8 mouse cellular contexts compared by ENCODE assay signal in genomic region chr7:141481498-141482401, GRCm38 (mm10). TPM values are rescaled to one million over a fixed set of nuclear protein-coding genes. Genes with fewer than 3 reads are reported as not detected.
DNase-seq lines count a peak whose midpoint lies in the region; ATAC-seq and TF ChIP-seq lines count a peak whose summit lies in the region.

No protein-coding gene starts in this region.

- TF ChIP-seq POLR2A in heart, adult 2 months (IDR thresholded peaks at IDR 0.05; ENCODE audit: insufficient read depth, low read depth, low read length), result no peak

- no peaks in the 10 kb centered on the region for H3K9me3 ChIP-seq in kidney, embryonic 15.5 days (replicated peaks)
- H3K9me3 ChIP-seq in lung, embryonic 16.5 days (ENCODE audit: control insufficient read depth, low read length), result no peaks in the 10 kb centered on the region

- H3K4me1 ChIP-seq in heart, adult 2 months (ENCODE audit: control insufficient read depth, insufficient read depth, low read length), result peaks cover 31% of the 10 kb centered on the region
- peaks cover 52% of the 10 kb centered on the region for H3K4me1 ChIP-seq in kidney, embryonic 15.5 days
- H3K4me1 ChIP-seq in lung, embryonic 16.5 days (replicated peaks; ENCODE audit: control insufficient read depth, insufficient read depth, low read length), result peaks cover 38% of the 10 kb centered on the region

- H3K79me2 ChIP-seq in heart, adult 2 months (replicated peaks; ENCODE audit: control insufficient read depth, insufficient read depth, low read length), result 0 out of 2 replicates have a peak, but pooled peaks cover 2% of the 10 kb centered on the region

- H3K4me3 ChIP-seq in heart, adult 2 months, result peak overlapping the region; percentile 48
- H3K4me3 ChIP-seq in kidney, embryonic 15.5 days (replicated peaks), result peak overlapping the region; percentile 64
- H3K4me3 ChIP-seq in lung, embryonic 16.5 days (ENCODE audit: low read length), result peak overlapping the region; percentile 57

- peak; percentile 69 for TF ChIP-seq CTCF in heart, adult 2 months (IDR thresholded peaks at IDR 0.05)

- peak overlapping the region; percentile 99 for H3K4me2 ChIP-seq in kidney, embryonic 15.5 days
- peak overlapping the region; percentile 98 for H3K4me2 ChIP-seq in lung, embryonic 16.5 days (ENCODE audit: low read depth, low read length)

- H3K27me3 ChIP-seq in heart, adult 2 months (ENCODE audit: control insufficient read depth, insufficient read depth, low read length), result no peaks in the 10 kb centered on the region
- peaks cover 16% of the 10 kb centered on the region for H3K27me3 ChIP-seq in kidney, embryonic 15.5 days
- peaks cover 4% of the 10 kb centered on the region for H3K27me3 ChIP-seq in lung, embryonic 16.5 days (ENCODE audit: control insufficient read depth, insufficient read depth, low read depth, low read length)

- WGBS in heart, adult 2 months, result 5% methylated on average over 76 of the region's 81 CpGs
- WGBS in kidney, embryonic 15.5 days, result under 1% methylated on average over 71 of the region's 81 CpGs
- under 1% methylated on average over 71 of the region's 81 CpGs for WGBS in lung, embryonic 16.5 days

- H3K27ac ChIP-seq in heart, adult 2 months, result no peak overlapping the region; the same call in 1 of the 2 replicates
- H3K27ac ChIP-seq in kidney, embryonic 15.5 days, result no peak overlapping the region
- no peak overlapping the region for H3K27ac ChIP-seq in lung, embryonic 16.5 days (ENCODE audit: low read length)

- peak; percentile 53 for DNase-seq in thymus, postnatal 14 days
- no peak for DNase-seq in thymus, postnatal 0 days (ENCODE audit: low spot score)
- DNase-seq in cerebellum, postnatal 10 days, result peak; percentile 94 to 96
- DNase-seq in heart, adult 2 months, result peak; percentile 60 to 67
- DNase-seq in retina, embryonic 14.5 days (ENCODE audit: low spot score), result peak; percentile 75
- DNase-seq in thymus, adult 18-20 months, result no peak

- H3K9ac ChIP-seq in heart, adult 2 months (ENCODE audit: low read depth, low read length), result peak overlapping the region; percentile 66
- peak overlapping the region; percentile 55 for H3K9ac ChIP-seq in kidney, embryonic 15.5 days
- H3K9ac ChIP-seq in lung, embryonic 16.5 days (ENCODE audit: low read length), result peak overlapping the region; percentile 65

- ATAC-seq in kidney, embryonic 15.5 days (replicated peaks; ENCODE audit: low FRiP score), result no peak
- 0 out of 2 replicates have a peak, but pooled peaks have one; percentile 9 for ATAC-seq in lung, embryonic 16.5 days (ENCODE audit: low read depth)

- H3K36me3 ChIP-seq in heart, adult 2 months (ENCODE audit: control insufficient read depth, insufficient read depth, low read length), result no peaks in the 10 kb centered on the region
- H3K36me3 ChIP-seq in kidney, embryonic 15.5 days, result 0 out of 2 replicates have a peak, but pooled peaks cover 4% of the 10 kb centered on the region
- no peaks in the 10 kb centered on the region for H3K36me3 ChIP-seq in lung, embryonic 16.5 days (ENCODE audit: control insufficient read depth, insufficient read depth, low read length)

- no peak for TF ChIP-seq EP300 in heart, adult 2 months (IDR thresholded peaks at IDR 0.05; ENCODE audit: insufficient read depth, low read depth, low read length)

- intact Hi-C loops in heart, adult 2 months (cut with DNase I), result loop anchor here (1.0 to 5.0 kb wide), 2 partner anchors 44 to 131 kb away; no protein-coding TSS in a partner anchor

RNA-seq across cellular contexts. Expression of gene Tspan4, which starts 6.7 kb away (rescaled TPM):
- polyA plus RNA-seq in thymus, postnatal 0 days (2015; fragmentation: Nextera tagmentation; extraction: Ambion mirVana), result 24.7 and 28.5 TPM in 2 replicates
- total RNA-seq in heart, adult 2 months (2021), result 10 to 100 TPM; 17.1 to 40.0 TPM
- polyA plus RNA-seq in heart, adult 2 months (2012; rRNA removed), result 61.9 and 77.5 TPM in 2 replicates
- 91.6 and 93.4 TPM in 2 replicates for polyA plus RNA-seq in kidney, embryonic 15.5 days (2015; fragmentation: Nextera tagmentation; extraction: Ambion mirVana)
- 88.3 and 91.2 TPM in 2 replicates for polyA plus RNA-seq in lung, embryonic 16.5 days (2015; fragmentation: Nextera tagmentation; extraction: Ambion mirVana)

RNA-seq across cellular contexts. Expression of gene Polr2l, which starts 6.8 kb away (rescaled TPM):
- polyA plus RNA-seq in thymus, postnatal 0 days (2015; fragmentation: Nextera tagmentation; extraction: Ambion mirVana), result 73.5 and 85.3 TPM in 2 replicates
- total RNA-seq in heart, adult 2 months (2021), result 10 to 100 TPM; 71.7 to 82.8 TPM
- polyA plus RNA-seq in heart, adult 2 months (2012; rRNA removed), result 62.6 and 64.4 TPM in 2 replicates
- 78.7 and 81.5 TPM in 2 replicates for polyA plus RNA-seq in kidney, embryonic 15.5 days (2015; fragmentation: Nextera tagmentation; extraction: Ambion mirVana)
- 59.9 and 61.3 TPM in 2 replicates for polyA plus RNA-seq in lung, embryonic 16.5 days (2015; fragmentation: Nextera tagmentation; extraction: Ambion mirVana)

RNA-seq across cellular contexts. Expression of gene Cd151, which starts 14.6 kb away (rescaled TPM):
- polyA plus RNA-seq in thymus, postnatal 0 days (2015; fragmentation: Nextera tagmentation; extraction: Ambion mirVana), result 11.7 and 13.0 TPM in 2 replicates
- total RNA-seq in heart, adult 2 months (2021), result 100 to 1,000 TPM; 272 to 334 TPM
- 395 and 491 TPM in 2 replicates for polyA plus RNA-seq in heart, adult 2 months (2012; rRNA removed)
- 30.9 and 34.8 TPM in 2 replicates for polyA plus RNA-seq in kidney, embryonic 15.5 days (2015; fragmentation: Nextera tagmentation; extraction: Ambion mirVana)
- 36.4 and 39.3 TPM in 2 replicates for polyA plus RNA-seq in lung, embryonic 16.5 days (2015; fragmentation: Nextera tagmentation; extraction: Ambion mirVana)

RNA-seq across cellular contexts. Expression of gene Cracr2b, which starts 20.9 kb away (rescaled TPM):
- 6.1 and 8.9 TPM in 2 replicates for polyA plus RNA-seq in thymus, postnatal 0 days (2015; fragmentation: Nextera tagmentation; extraction: Ambion mirVana)
- total RNA-seq in heart, adult 2 months (2021), result 10 to 100 TPM; 15.4 to 19.4 TPM
- polyA plus RNA-seq in heart, adult 2 months (2012; rRNA removed), result 23.8 and 35.0 TPM in 2 replicates
- 19.3 and 22.0 TPM in 2 replicates for polyA plus RNA-seq in kidney, embryonic 15.5 days (2015; fragmentation: Nextera tagmentation; extraction: Ambion mirVana)
- 39.3 and 42.0 TPM in 2 replicates for polyA plus RNA-seq in lung, embryonic 16.5 days (2015; fragmentation: Nextera tagmentation; extraction: Ambion mirVana)

RNA-seq across cellular contexts. Expression of gene Pnpla2, which starts 26.8 kb away (rescaled TPM):
- 49.2 and 50.5 TPM in 2 replicates for polyA plus RNA-seq in thymus, postnatal 0 days (2015; fragmentation: Nextera tagmentation; extraction: Ambion mirVana)
- total RNA-seq in heart, adult 2 months (2021), result 100 to 1,000 TPM; 398 to 572 TPM
- 597 and 669 TPM in 2 replicates for polyA plus RNA-seq in heart, adult 2 months (2012; rRNA removed)
- 36.3 and 41.7 TPM in 2 replicates for polyA plus RNA-seq in kidney, embryonic 15.5 days (2015; fragmentation: Nextera tagmentation; extraction: Ambion mirVana)
- polyA plus RNA-seq in lung, embryonic 16.5 days (2015; fragmentation: Nextera tagmentation; extraction: Ambion mirVana), result 42.9 and 46.2 TPM in 2 replicates

Comparison
In these comparisons a context has a peak if more than half of its experiments do, and no peak if none do; other contexts are left out.
1. DNase-seq: peak in thymus, postnatal 14 days (single experiment), cerebellum, postnatal 10 days (2 of 2), heart, adult 2 months (2 of 2) and retina, embryonic 14.5 days (single experiment); none in thymus, postnatal 0 days (single experiment) and thymus, adult 18-20 months (0 of 2).
2. Peak in every context shown above with its lines, with median percentiles within 50 percentile points of each other: H3K4me3 ChIP-seq and H3K9ac ChIP-seq.